Mouse (Mus musculus) 3134 (cell line): ENCODE results near the gene Ccdc85b.

Source experiments
- DNase-seq: peaks from one replicate; pipeline ENCODE4 v3.0.0-alpha.2; 2011; ENCODE audit warnings: low spot score; ENCODE audit not compliant: insufficient read length; ENCODE audit errors: extremely low read depth

Ccdc85b gene

GRCm38 (mm10) chr19:5483386-5484359, 26.0 kb upstream of the Ccdc85b start:
- DNase-seq, result no peak

GRCm38 (mm10) chr19:5481398-5481797, 23.7 kb upstream of the Ccdc85b start:
- no peak for DNase-seq

GRCm38 (mm10) chr19:5480016-5480415, 22.3 kb upstream of the Ccdc85b start:
- DNase-seq, result no peak

- DNase-seq, result no peak
These were observed 20.1 kb upstream of the Ccdc85b start for GRCm38 (mm10) chr19:5477668-5478300.

- DNase-seq, result no peak
These were observed 19.4 kb upstream of the Ccdc85b start for GRCm38 (mm10) chr19:5477004-5477667.

- DNase-seq, result peak; percentile 71
These were observed 17.5 kb upstream of the Ccdc85b start for GRCm38 (mm10) chr19:5475069-5475714.

- DNase-seq, result peak; percentile 72
These were observed 16.8 kb upstream of the Ccdc85b start for GRCm38 (mm10) chr19:5474281-5475068.

GRCm38 (mm10) chr19:5473720-5474119, 16.0 kb upstream of the Ccdc85b start, which contains the start of gene Efemp2:
TSS of gene Efemp2 (plus strand) at chr19:5473954.
- peak; percentile 93 for DNase-seq

GRCm38 (mm10) chr19:5472857-5473256, 15.2 kb upstream of the Ccdc85b start:
- DNase-seq, result no peak

GRCm38 (mm10) chr19:5471846-5472245, 14.2 kb upstream of the Ccdc85b start:
- DNase-seq, result no peak

- DNase-seq, result no peak
These were observed 10.7 kb upstream of the Ccdc85b start, which contains the start of gene Ctsw for GRCm38 (mm10) chr19:5468374-5468773. TSS of gene Ctsw (minus strand) at chr19:5468507.

- no peak for DNase-seq
These were observed 9.3 kb upstream of the Ccdc85b start for GRCm38 (mm10) chr19:5466916-5467500.

GRCm38 (mm10) chr19:5465037-5465436, 7.3 kb upstream of the Ccdc85b start:
- DNase-seq, result no peak

- DNase-seq, result no peak
These were observed 6.3 kb upstream of the Ccdc85b start for GRCm38 (mm10) chr19:5463791-5464562.

- no peak for DNase-seq
These were observed 5.5 kb upstream of the Ccdc85b start for GRCm38 (mm10) chr19:5463212-5463611.

- no peak for DNase-seq
These were observed 3.7 kb upstream of the Ccdc85b start for GRCm38 (mm10) chr19:5461411-5461810.

- peak; percentile 91 for DNase-seq
These were observed 2.8 kb upstream of the Ccdc85b start, which contains the start of gene Fibp for GRCm38 (mm10) chr19:5460465-5460911. TSS of gene Fibp (plus strand) at chr19:5460615.

GRCm38 (mm10) chr19:5459896-5460295, 2.2 kb upstream of the Ccdc85b start:
- DNase-seq, result no peak

GRCm38 (mm10) chr19:5459019-5459418, 1.3 kb upstream of the Ccdc85b start:
- no peak for DNase-seq
